Mouse (Mus musculus): ENCODE results near the gene Dnajc15. TPM values are rescaled to one million over a fixed set of nuclear protein-coding genes. Genes with fewer than 3 reads are reported as not detected.
A peak's percentile ranks its signal among the peaks of the same experiment; 100 is the strongest.

The Dnajc15 gene
- total RNA-seq, 2 experiments from 2014 or later, result 66.5 to 77.4 TPM

DNA sequence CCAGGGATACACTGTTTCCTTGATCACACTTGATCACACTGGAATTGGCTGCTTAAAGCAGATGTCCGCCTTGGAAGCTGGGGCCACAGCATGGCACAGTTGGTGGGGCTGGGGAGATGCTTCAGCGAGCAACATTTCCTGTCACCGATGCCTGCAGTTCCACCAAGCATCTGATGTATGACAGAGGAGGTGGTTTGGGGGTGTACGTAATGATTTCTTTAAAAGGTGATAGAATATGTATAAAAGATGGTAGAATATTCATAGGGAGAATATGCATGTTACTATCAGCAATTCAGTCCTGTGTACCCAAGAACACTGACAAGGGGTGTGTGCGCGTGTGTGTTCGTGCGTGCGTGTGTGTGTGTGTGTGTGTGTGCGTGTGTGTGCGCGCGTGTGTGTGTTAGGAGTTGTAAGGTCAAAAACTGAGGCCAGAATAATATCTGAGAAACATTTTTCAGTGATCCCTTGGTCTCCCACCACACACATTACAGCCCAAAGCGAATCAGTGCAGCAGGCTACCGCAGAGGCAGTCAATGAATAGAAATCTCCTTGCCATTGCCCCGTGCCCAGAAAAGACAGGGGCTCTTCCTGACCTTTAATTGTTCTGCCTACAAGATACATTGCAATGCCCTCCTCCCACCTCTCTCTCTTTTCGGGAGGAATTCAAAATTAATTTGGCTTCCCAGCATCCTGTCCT lies 73.2 kb downstream of the Dnajc15 start:
- no peak for ATAC-seq (replicated peaks; ENCODE audit: poor library complexity)

GRCm38 (mm10) chr14:77796506-77796905 lies 78.4 kb downstream of the Dnajc15 start:
- ATAC-seq (replicated peaks; ENCODE audit: poor library complexity), result no peak

GRCm38 (mm10) chr14:77795240-77795639 lies 79.7 kb downstream of the Dnajc15 start:
- ATAC-seq (replicated peaks; ENCODE audit: poor library complexity), result peak; percentile 82

GRCm38 (mm10) chr14:77794285-77794949 lies 80.5 kb downstream of the Dnajc15 start:
- ATAC-seq (replicated peaks; ENCODE audit: poor library complexity), result peak; percentile 38; the same call in 1 of the 2 replicates

DNA sequence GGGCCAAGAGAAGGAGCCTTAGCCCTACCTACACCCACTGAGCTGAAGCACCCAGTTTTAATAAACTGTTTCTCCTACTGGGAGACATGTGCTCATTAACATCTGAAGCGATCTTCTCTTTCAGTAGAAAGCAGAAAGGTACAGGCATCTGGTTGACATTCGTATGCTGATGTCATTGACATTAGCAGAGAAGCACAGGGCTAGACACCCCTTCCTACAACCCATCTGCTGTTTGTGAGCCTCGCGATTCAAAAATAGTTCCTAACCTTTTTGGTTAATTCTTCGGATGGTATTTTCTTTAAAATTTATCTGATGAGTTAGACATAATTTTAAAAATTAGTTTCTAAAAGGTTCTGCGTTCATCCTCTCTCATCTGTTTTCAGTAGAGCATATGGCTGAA lies 81.9 kb downstream of the Dnajc15 start:
- ATAC-seq (replicated peaks; ENCODE audit: poor library complexity), result no peak

DNA sequence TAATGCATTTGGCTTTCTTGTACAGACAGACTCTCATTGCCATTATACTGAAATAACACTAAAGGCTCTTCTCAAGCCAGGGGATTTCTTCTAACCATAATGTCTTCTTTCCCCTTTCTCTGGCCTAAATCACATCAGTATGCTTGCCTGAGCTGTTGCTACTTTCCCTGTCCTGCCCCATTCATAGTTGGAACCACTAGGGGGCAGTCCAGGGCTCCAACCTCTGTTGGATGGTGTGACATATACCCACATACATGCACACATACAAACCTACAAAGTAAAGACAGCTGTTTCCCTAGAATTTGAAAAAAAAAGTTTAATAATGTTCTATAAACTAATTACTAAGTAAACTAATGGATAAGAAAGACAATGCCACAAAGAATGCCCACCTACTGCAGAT lies 91.7 kb downstream of the Dnajc15 start:
- peak; percentile 65; the same call in 1 of the 2 replicates for ATAC-seq (replicated peaks; ENCODE audit: poor library complexity)

DNA sequence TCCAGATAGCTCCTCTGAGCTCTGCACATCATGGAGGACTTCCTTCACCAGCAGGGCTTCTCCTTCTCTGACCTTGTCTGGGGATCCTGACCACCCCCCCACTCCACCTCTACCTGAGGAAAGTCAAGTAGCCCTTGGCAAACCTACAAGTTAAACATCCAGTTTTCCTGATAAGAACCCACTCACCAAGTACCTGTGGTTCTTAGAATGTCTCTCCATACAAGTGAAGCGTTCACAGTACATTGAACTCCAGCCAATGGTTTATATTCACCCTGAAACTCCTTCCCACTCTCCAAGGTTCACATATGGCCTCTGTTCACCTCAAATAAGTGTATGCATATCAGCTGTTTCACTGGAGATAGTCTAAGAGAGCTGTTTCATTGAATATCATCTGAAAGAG lies 97.6 kb downstream of the Dnajc15 start:
- no peak for ATAC-seq (replicated peaks; ENCODE audit: poor library complexity)

DNA sequence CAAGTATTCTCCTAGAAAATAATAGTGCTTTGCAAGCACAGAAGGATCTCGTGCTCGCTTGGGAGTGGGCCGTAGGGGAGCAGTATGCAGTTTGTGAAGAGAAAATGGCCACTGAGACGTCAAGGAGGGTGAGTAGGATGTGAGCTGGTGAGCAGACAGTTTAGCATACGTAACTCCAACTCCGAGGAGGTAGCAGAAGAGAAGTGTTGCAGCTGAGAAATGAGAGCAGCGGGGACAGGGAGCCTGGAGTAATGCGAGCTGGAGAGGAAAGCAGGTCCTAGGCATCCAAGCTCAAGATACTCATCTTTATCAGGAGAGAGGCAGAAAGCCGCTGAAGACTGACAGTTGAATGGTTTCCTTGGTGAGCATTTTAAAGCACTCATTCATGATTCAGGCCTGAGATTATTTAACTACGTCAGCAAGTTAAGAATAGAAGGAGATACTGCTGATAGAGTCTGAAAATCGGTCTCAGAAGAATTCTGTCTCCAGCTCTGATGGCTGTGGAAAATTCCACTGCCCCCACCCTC lies 98.9 kb downstream of the Dnajc15 start:
- ATAC-seq (replicated peaks; ENCODE audit: poor library complexity), result no peak

GRCm38 (mm10) chr14:77773331-77773730 lies 101.6 kb downstream of the Dnajc15 start:
- ATAC-seq (replicated peaks; ENCODE audit: poor library complexity), result no peak

- no peak for ATAC-seq (replicated peaks; ENCODE audit: poor library complexity)
These were observed 103.3 kb downstream of the Dnajc15 start for GRCm38 (mm10) chr14:77771626-77772025.

Other genes with a start within 250 kb of the Dnajc15 start
- gene Epsti1, start 29.1 kb upstream of the Dnajc15 start, total RNA-seq (2015), result 11.1 and 13.2 TPM in 2 replicates
- 29.6 and 36.9 TPM in 2 replicates for gene Epsti1, start 29.1 kb upstream of the Dnajc15 start, total RNA-seq (2017)
- gene Fam216b, start 213.9 kb upstream of the Dnajc15 start, total RNA-seq (2015), result not detected in 2 replicates
- gene Fam216b, start 213.9 kb upstream of the Dnajc15 start, total RNA-seq (2017), result not detected in 2 replicates